In genomic region chr6:101684390-101684789, GRCm38 (mm10) we compare ENCODE assay signal across 10 mouse cellular contexts.
DNase-seq lines count a peak whose midpoint lies in the region; ATAC-seq and TF ChIP-seq lines count a peak whose summit lies in the region.
"Had no signal": no experiment of that assay in that cellular context is flagged by ENCODE, and none has a peak within 500 bp of the region (broad histone marks: within the 10 kb centered on the region; RNA-seq: fewer than 3 reads in every experiment).

No protein-coding gene starts in this region.

- no peak overlapping the region for H3K4me3 ChIP-seq in embryonic facial prominence, embryonic 11.5 days (ENCODE audit: low read depth, low read length)
- H3K4me3 ChIP-seq in embryonic facial prominence, embryonic 10.5 days: no peak overlapping the region
- H3K4me3 ChIP-seq in lung, adult 2 months (replicated peaks; ENCODE audit: extremely low read depth, low read depth, low read length): no peak overlapping the region
- no peak overlapping the region for H3K4me3 ChIP-seq in MEL (ENCODE audit: control insufficient read depth in 1 of 2, insufficient read depth in 1 of 2, low read depth in 2 of 2, low read length in 2 of 2)
- H3K4me3 ChIP-seq in liver, postnatal 0 days (ENCODE audit: low read depth, low read length): no peak overlapping the region
- H3K4me3 ChIP-seq: neural tube, embryonic 15.5 days had no signal

- TF ChIP-seq CTCF in lung, adult 2 months (IDR thresholded peaks at IDR 0.05; ENCODE audit: insufficient read depth, low read length): peak; percentile 16; the same call in 1 of the 2 replicates
- peak; percentile 47 to 57 (median 54) for TF ChIP-seq CTCF in MEL (IDR thresholded peaks at IDR 0.05 in 2 of 3, conservative IDR thresholded peaks at IDR 0.05 in 1 of 3; ENCODE audit: control insufficient read depth in 1 of 3, insufficient read depth in 1 of 3, low read depth in 2 of 3, low read length in 3 of 3, poor library complexity in 1 of 3, severe bottlenecking in 1 of 3)
- TF ChIP-seq CTCF in liver, postnatal 0 days (IDR thresholded peaks at IDR 0.05; ENCODE audit: low read depth): peak; percentile 48

- H3K79me2 ChIP-seq in MEL (ENCODE audit: control insufficient read depth, insufficient read depth, low read length, poor library complexity): no peaks in the 10 kb centered on the region

- H3K36me3 ChIP-seq in embryonic facial prominence, embryonic 11.5 days (replicated peaks; ENCODE audit: control insufficient read depth, insufficient read depth, low read depth, low read length): no peaks in the 10 kb centered on the region
- no peaks in the 10 kb centered on the region for H3K36me3 ChIP-seq in embryonic facial prominence, embryonic 10.5 days (replicated peaks)
- H3K36me3 ChIP-seq in MEL (ENCODE audit: control insufficient read depth in 1 of 2, insufficient read depth in 2 of 2, low read length in 2 of 2): no peaks in the 10 kb centered on the region
- H3K36me3 ChIP-seq in liver, postnatal 0 days (replicated peaks; ENCODE audit: insufficient read depth, low read length): no peaks in the 10 kb centered on the region
- H3K36me3 ChIP-seq: neural tube, embryonic 15.5 days had no signal

- TF ChIP-seq EP300 in MEL (IDR thresholded peaks at IDR 0.05; ENCODE audit: low read depth in 1 of 2, low read length in 2 of 2): no peak
- no peak for TF ChIP-seq EP300 in liver, postnatal 0 days (IDR thresholded peaks at IDR 0.05; ENCODE audit: low read depth)

- DNase-seq in embryonic facial prominence, embryonic 11.5 days (ENCODE audit: low spot score): peak; percentile 25
- no peak for DNase-seq in embryonic facial prominence, embryonic 10.5 days (ENCODE audit: low spot score)
- no peak for DNase-seq in lung, adult 2 months
- DNase-seq in lung, adult 18-20 months: no peak
- DNase-seq in MEL (ENCODE audit: low read depth, low spot score): peak; percentile 61
- peak; percentile 21 for DNase-seq in liver, postnatal 0 days
- no peak for DNase-seq in urinary bladder, postnatal 36 days (ENCODE audit: low spot score in 2 of 2)
- no peak for DNase-seq in cerebellum, postnatal 36 days
- DNase-seq: left cerebral cortex, postnatal 4 days had no signal

- ATAC-seq in embryonic facial prominence, embryonic 11.5 days (replicated peaks; ENCODE audit: insufficient number of reproducible peaks, low FRiP score, low TSS enrichment, low read depth): no peak
- no peak for ATAC-seq in liver, postnatal 0 days

- H3K4me2 ChIP-seq in embryonic facial prominence, embryonic 11.5 days (ENCODE audit: low read depth, low read length): no peak overlapping the region
- H3K4me2 ChIP-seq in liver, postnatal 0 days (ENCODE audit: low read depth, low read length): no peak overlapping the region
- H3K4me2 ChIP-seq: neural tube, embryonic 15.5 days had no signal

- H3K9ac ChIP-seq in embryonic facial prominence, embryonic 11.5 days (replicated peaks; ENCODE audit: low read length): no peak overlapping the region
- no peak overlapping the region for H3K9ac ChIP-seq in MEL (ENCODE audit: control insufficient read depth, low read depth, low read length, poor library complexity, severe bottlenecking)
- H3K9ac ChIP-seq in liver, postnatal 0 days (replicated peaks): no peak overlapping the region
- H3K9ac ChIP-seq: neural tube, embryonic 15.5 days had no signal

- TF ChIP-seq RAD21 in MEL (IDR thresholded peaks at IDR 0.05; ENCODE audit: low read depth, low read length): peak; percentile 60

- H3K27ac ChIP-seq in embryonic facial prominence, embryonic 11.5 days (replicated peaks; ENCODE audit: low read depth, low read length): no peak overlapping the region
- no peak overlapping the region for H3K27ac ChIP-seq in embryonic facial prominence, embryonic 10.5 days (replicated peaks)
- no peak overlapping the region for H3K27ac ChIP-seq in MEL (ENCODE audit: control insufficient read depth, low read depth, low read length)
- no peak overlapping the region for H3K27ac ChIP-seq in liver, postnatal 0 days (ENCODE audit: low read depth)
- H3K27ac ChIP-seq: neural tube, embryonic 15.5 days had no signal

- no peaks in the 10 kb centered on the region for H3K4me1 ChIP-seq in embryonic facial prominence, embryonic 11.5 days (ENCODE audit: control insufficient read depth, insufficient read depth, low read length)
- peaks cover 5% of the 10 kb centered on the region; the same call in 1 of the 2 replicates for H3K4me1 ChIP-seq in embryonic facial prominence, embryonic 10.5 days
- no peaks in the 10 kb centered on the region for H3K4me1 ChIP-seq in lung, adult 2 months (ENCODE audit: control insufficient read depth, insufficient read depth, low read length)
- H3K4me1 ChIP-seq in MEL (ENCODE audit: control insufficient read depth in 1 of 2, insufficient read depth in 2 of 2, low read length in 2 of 2): no peaks in the 10 kb centered on the region
- H3K4me1 ChIP-seq in liver, postnatal 0 days (ENCODE audit: insufficient read depth): no peaks in the 10 kb centered on the region

- no peaks in the 10 kb centered on the region for H3K9me3 ChIP-seq in embryonic facial prominence, embryonic 11.5 days (replicated peaks; ENCODE audit: control insufficient read depth, low read length)
- no peaks in the 10 kb centered on the region for H3K9me3 ChIP-seq in embryonic facial prominence, embryonic 10.5 days
- H3K9me3 ChIP-seq in MEL (replicated peaks; ENCODE audit: insufficient read depth, low read length): no peaks in the 10 kb centered on the region
- no peaks in the 10 kb centered on the region for H3K9me3 ChIP-seq in liver, postnatal 0 days (ENCODE audit: low read length)
- H3K9me3 ChIP-seq: neural tube, embryonic 15.5 days had no signal

- no peak for TF ChIP-seq POLR2A in lung, adult 2 months (IDR thresholded peaks at IDR 0.05; ENCODE audit: borderline replicate concordance, extremely low read depth, low read depth, low read length)
- TF ChIP-seq POLR2A in MEL (IDR thresholded peaks at IDR 0.05; ENCODE audit: control insufficient read depth in 1 of 2, insufficient read depth in 1 of 2, low read depth in 1 of 2, low read length in 2 of 2, poor library complexity in 1 of 2): no peak

- no peaks in the 10 kb centered on the region for H3K27me3 ChIP-seq in embryonic facial prominence, embryonic 11.5 days (ENCODE audit: control insufficient read depth, insufficient read depth, low read length)
- no peaks in the 10 kb centered on the region for H3K27me3 ChIP-seq in embryonic facial prominence, embryonic 10.5 days (replicated peaks; ENCODE audit: low read depth, poor library complexity, severe bottlenecking)
- H3K27me3 ChIP-seq in MEL (ENCODE audit: control insufficient read depth in 1 of 2, insufficient read depth in 2 of 2, low read length in 2 of 2): no peaks in the 10 kb centered on the region
- H3K27me3 ChIP-seq in liver, postnatal 0 days (ENCODE audit: insufficient read depth, low read length): no peaks in the 10 kb centered on the region
- H3K27me3 ChIP-seq: neural tube, embryonic 15.5 days had no signal

- 69% methylated on average over 2 of the region's 2 CpGs for WGBS in embryonic facial prominence, embryonic 11.5 days
- 75% methylated on average over 2 of the region's 2 CpGs for WGBS in embryonic facial prominence, embryonic 10.5 days
- WGBS in lung, adult 2 months: 61% methylated on average over 2 of the region's 2 CpGs
- 59% methylated on average over 2 of the region's 2 CpGs for WGBS in liver, postnatal 0 days (ENCODE audit: insufficient replicate concordance)

TF ChIP-seq in MEL, 35 proteins besides CTCF, POLR2A, EP300 and RAD21:
- TF ChIP-seq SMC3 (IDR thresholded peaks at IDR 0.05; ENCODE audit: low read depth, low read length) (peak; percentile 56), ZMIZ1 (IDR thresholded peaks at IDR 0.05; ENCODE audit: low read depth, low read length) (no peak), NELFE (IDR thresholded peaks at IDR 0.05; ENCODE audit: low read depth, low read length) (no peak), POLR2AphosphoS2 (IDR thresholded peaks at IDR 0.05; ENCODE audit: low read length) (no peak), ZC3H11A (IDR thresholded peaks at IDR 0.05; ENCODE audit: low read depth, low read length) (0 out of 2 replicates have a peak, but pooled peaks have one; percentile 25)

Comparison
In these comparisons a context has a peak if more than half of its experiments do, and no peak if none do; other contexts are left out.
1. DNase-seq: peak in embryonic facial prominence, embryonic 11.5 days (single experiment), MEL (single experiment) and liver, postnatal 0 days (single experiment); none in embryonic facial prominence, embryonic 10.5 days (single experiment), lung, adult 2 months (single experiment), lung, adult 18-20 months (0 of 2), urinary bladder, postnatal 36 days (0 of 2) and cerebellum, postnatal 36 days (0 of 2).
2. Peak in every context shown above with its lines, with median percentiles within 50 percentile points of each other: CTCF ChIP-seq.